Mouse (Mus musculus): Measurements from ENCODE around the gene Ccdc73.
A peak's percentile ranks its signal among the peaks of the same experiment; 100 is the strongest.

Ccdc73 gene

DNA sequence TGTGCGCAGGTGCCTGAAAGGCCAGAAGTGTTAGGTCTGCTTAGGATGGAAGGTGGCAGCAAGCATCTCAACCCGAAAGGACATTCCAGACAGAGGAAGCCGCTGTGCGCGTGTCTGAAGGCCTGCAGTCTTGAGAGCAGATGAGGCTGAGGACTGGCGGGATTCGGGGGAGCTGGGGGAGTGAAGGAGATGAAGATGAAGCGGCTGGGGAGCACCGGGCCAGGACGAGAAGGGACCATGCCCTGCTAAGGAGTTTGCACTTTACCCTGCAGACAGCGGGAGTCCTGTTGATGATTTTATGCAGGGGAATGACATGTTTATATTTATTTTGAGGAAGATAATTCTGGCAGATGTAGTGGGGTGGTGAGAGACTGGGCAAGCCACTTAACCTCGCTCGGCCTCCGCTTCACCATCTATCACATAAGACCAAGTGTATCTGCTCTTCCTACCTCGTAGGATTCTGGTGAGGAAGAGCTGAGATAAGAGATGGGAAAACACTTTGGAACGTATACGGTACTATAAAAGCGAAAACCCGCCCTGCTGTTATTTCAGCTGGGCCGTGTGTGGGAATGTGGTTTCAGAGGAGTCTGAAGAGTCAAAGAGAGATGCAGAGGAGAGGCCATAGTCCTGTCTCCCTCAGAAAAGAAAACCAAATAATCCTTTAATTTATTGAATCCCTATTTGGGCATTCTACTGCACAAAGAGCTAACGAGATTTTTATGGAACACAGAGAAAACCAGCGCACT lies 159.5 kb downstream of the Ccdc73 start:
- no peak for DNase-seq (ENCODE audit: low read depth, low spot score)

DNA sequence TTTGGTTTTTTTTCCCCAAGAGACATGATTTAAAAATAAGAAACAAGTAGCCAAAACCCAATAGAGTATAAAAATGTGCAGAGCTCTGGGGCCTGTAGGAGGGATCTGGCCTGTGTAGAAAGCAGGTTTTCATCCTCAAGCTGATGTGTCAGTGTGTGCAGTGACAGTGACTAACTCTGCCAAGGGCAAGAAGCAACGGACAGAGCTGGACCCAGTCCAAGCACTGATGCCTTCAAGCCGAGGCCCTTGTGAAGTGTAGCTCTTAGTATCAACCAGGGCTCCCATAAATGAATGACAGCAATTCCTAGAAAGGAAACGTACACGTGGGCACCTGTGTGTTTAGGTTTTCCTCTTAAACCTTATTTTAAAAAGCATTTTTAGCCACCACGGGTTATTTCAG lies 161.2 kb downstream of the Ccdc73 start:
- DNase-seq (ENCODE audit: low read depth, low spot score): no peak

DNA sequence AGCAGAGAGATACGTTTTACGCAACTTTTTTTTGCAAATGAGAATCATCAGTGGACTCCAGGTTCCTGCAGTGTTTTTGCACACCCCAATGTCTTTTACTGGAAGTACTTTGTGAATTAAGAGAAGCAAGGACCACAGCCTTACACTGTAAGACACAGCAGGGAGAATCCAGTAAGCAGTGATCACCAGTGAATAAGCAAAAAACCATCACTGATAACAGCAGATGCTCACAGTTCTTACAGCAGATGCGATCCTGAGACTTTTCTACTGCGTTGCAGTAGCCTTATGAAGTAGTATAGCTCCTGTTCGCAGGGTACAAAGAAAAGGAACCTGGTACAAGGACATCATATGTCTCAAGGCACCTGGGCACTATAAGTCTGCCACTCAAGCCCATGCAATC lies 162.9 kb downstream of the Ccdc73 start:
- no peak for DNase-seq (ENCODE audit: low read depth, low spot score)

DNA sequence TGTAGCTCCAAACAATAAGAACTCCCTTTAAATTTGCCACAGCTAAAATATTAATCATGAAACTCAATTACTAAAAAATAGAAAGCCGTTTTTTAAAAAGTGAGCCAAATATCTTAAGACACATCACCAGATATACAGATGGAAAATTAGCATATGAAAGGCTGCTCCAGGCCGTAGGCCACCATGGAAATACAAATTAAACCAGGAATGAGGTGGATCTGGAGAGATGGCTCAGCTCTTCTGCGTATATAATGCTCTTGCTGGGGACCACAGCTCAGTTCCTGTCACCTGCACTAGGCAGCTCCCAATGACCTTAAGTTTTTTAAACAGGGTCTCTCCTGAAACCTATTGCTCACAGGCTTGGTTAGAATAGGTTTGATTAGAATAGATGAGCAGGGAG lies 166.5 kb downstream of the Ccdc73 start:
- no peak for DNase-seq (ENCODE audit: low read depth, low spot score)

DNA sequence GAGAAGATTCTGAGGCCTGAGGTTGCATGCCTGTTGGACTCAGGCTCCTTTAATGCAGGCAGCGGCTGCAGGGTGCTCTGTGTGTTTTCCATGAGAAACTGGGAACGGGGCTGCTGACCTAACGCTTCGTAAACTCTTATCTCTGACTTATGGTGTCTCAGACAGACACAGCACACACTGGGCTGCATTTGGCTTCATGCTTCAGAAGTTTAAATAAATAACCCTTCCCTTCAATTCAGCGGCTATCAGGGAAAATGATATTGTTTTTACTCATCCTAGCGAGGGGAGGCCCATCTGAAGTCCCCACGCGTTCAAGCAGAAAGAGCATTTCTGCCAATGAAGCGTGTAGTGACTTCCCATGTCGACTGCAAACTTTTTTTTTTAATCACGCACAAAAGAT lies 168.4 kb downstream of the Ccdc73 start:
- no peak for DNase-seq (ENCODE audit: low read depth, low spot score)

DNA sequence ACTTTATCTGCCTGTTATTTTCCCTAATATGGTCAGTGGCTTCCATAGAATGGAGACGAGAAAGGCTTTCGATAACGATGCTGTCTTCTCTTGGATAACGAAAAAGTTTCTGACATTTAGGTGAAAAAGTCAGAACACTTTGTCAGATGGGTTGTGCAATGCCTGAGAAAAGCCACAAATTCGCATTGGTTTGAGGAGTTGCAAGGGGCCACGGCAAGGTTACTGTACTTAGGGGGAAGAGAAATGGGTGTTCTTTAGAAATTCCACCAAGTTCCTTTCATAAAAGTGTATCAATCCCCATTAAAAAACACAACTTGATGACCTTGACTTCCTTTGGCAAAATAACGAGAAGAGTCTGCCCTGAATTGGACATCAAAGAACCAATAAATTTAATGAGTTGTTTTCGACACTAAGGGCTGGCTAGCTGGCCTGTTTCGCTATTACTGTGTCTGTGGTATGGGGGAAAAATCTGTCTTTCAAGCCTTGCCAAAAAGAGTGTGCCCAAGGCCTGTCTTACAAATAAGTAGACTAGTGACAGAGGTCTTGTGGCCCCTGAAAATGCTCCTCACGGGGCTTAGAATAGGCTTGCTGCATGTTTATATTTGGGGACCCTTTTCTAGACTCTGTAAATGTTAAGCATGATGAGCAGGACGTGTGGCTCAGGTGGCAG lies 168.9 kb downstream of the Ccdc73 start:
- DNase-seq (ENCODE audit: low read depth, low spot score): peak; percentile 27

DNA sequence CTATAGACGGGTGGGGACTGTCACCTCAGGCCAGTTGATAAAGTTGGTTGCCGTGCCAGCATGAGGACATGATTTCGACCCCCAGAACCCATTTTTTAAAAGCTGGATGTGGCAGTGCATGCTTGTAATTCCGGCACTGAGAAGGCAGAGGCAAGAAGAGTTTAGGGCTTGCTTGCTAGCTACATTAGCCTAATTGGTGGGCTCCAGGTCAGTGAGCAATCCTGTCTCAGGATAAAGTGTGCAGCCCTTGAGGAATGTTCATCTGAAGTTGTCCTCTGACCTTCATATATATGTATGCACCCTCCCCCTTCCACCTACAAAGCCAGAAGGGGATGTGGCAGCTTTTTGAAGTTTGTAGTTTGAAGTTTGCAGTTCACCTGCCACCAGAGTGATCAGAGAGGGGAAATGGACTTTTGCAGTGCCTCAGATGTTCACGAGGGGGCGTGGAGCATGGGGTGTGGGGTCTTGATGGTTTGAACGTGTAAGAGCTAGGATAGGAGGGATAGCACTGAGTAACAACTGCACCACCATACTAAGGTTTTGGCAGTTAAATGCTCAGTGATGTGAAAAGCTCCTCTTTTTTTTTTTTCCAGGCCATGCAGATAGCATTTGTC lies 170.5 kb downstream of the Ccdc73 start:
- DNase-seq (ENCODE audit: low read depth, low spot score): no peak

DNA sequence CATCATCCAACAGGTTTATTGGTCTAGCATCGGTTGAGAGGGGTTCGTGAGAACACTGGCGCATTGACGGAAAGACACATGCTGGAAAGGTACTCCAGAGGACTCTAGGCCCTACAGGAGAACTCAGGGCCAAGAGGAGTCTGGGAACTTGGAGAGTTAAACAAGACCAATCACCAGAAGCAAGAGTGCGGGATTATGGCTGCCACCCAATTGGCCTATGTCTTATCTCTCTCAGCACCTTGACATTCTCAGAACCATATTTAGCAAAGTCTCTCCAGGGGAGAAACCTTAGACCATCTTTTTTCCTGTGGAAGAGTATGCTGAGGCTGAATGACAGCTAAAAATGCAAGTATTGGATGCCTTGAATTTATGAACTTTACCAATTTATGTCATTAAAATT lies 171.3 kb downstream of the Ccdc73 start:
- DNase-seq (ENCODE audit: low read depth, low spot score): no peak

DNA sequence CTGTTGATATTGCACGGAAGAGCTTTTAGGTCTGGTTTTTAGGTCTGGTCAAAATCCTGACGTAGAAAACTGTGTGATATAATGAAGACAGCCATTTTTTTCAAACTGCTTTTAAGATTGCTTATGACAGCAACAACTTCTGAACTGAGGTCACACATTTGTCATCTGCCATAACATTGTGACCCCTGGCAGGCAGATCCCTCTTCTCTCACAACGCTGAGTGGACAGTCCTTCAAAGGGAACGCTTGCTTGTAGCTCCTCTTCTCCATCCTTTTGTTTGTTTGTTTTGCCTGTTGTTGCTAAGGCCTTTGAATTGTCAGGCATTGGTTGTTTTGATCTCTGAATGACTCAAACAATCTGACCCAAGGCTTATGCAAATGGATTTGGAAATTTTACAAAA lies 173.3 kb downstream of the Ccdc73 start:
- DNase-seq (ENCODE audit: low read depth, low spot score): no peak

DNA sequence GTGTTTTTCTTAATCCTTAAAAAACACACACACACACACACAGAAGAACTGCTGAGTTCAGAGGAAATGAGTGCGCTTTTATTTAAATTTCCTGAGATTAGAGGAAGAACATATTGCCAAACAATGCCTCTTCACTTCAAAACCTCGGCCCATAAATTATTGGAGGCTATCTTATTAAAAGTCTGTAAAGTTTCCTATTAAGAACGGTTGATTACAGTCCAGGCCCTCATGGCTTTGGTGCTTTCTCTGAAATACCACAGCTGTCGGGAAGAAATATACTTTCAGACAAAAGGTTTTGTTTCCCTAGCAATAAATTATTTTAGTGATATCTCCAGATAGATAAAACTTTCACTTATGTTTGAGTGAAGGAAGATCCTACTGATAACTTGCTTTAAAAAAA lies 175.5 kb downstream of the Ccdc73 start:
- DNase-seq (ENCODE audit: low read depth, low spot score): no peak

DNA sequence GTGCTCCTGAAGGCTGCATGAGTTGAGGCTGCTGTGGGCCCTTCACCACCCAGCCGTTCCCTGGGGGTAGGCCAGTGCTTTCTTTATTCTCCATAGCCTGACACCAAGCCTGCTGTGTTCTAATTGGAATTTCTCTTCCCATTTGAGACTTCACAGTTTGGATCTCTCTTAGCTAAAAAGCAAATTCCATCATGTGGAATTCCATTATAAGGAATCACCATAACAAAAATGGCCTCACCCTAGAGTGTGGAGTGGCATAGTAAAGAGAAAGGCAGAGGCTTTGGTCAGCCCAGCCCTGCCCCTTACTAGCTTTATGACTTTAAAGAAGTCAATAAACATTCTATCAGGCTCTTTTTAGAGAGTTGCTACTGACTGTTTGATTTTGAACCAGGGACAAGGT lies 180.7 kb downstream of the Ccdc73 start:
- no peak for DNase-seq (ENCODE audit: low read depth, low spot score)

DNA sequence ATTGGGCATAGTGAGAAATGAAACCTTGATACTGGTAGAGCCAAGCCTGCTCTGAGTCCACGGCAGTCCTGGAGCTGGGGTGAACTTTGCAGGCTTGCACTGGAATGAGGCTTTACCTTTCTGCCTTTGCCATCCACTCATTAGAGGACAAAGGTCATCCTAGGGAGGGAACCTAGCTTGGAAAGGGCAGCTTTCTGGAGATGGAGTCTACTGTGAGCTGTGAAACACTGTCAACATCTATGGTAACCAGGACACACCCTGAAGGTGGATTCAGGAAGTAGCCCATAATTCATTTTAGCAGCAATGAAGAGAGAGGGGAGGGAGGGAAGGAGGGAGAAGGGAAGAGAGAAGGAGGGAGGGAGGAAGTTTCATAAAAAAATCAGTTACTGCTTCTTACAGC lies 187.9 kb downstream of the Ccdc73 start:
- no peak for DNase-seq (ENCODE audit: low read depth, low spot score)

DNA sequence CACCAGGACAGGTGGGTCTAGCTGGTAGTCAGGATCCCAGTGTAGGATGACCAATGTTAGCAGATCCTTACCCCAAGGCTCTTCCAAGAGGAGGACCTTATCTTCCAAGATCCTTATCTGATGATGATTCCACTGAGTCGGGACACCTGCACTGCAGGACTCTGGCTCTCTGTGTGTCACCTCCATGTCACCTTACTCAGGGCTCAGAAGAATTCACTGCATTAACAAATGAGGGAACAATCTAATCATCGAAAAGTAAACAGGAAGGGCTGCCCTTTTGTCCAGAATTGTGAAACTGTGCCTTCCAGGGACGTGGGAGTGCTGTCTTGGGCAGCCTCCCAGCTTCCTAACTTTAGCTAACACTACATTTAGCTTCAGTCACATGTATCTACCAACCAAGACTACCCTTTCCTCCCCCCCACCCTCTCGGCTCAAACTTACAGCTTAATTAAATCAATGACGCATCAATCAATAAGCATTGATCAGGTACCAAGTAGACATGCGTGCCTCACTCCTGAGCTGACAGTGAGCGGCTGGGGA lies 191.0 kb downstream of the Ccdc73 start:
- DNase-seq (ENCODE audit: low read depth, low spot score): no peak

DNA sequence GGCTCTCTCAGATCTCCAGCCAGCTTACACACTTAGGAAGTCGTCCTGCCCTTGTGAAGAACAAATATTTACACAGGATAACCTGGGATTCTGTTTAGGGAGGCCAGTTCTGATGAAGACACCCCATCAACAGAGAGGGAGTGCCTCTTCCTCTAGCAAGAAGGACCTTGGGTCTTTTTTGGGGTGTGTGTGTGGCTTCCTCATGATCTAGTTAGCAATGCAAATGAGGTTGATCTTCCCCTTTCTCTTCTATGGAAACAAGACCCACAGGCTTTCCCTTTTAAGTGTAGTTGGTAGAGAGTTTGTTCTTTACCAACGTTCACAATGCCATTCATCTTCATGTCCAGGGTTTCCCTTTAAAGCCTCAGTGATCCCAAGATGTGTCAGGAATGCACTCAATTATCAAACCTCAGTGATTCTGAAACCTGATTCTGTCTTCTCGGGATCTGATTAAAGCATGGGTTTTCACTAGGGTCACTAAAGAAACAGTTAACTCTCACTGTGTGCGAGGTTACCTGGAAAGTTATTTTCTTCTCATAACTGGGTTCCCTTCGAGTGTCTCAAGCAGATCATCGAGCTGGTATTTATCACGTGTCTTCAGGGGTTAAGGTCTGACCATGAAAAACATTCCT lies 195.3 kb downstream of the Ccdc73 start:
- no peak for DNase-seq (ENCODE audit: low read depth, low spot score)
